Mouse (Mus musculus) cerebellum, adult 9-11 months (tissue): ENCODE results near the gene Mcu.

Experiments
- DNase-seq: peaks from one replicate; pipeline ENCODE4 v3.0.0; 2022

Mcu gene

DNA sequence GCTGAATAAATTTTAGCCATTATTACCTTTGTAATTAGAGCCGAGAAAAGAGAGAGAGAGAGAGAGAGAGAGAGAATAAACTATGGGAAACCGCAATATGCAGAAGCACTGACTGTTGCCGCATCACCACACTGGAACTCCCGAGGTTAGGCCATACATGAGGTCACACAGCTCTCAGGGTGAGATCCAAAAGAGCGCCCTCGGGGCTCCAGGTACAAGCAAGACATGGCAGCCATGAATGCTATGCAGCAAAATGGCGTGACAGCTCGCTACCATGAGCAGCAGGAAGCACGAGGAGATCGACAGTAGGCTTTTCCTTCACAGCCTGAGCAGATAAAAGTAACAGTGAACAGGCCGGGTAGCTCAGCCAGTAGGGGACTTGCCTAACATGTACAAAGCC lies 89.2 kb downstream of the Mcu start:
- no peak for DNase-seq

DNA sequence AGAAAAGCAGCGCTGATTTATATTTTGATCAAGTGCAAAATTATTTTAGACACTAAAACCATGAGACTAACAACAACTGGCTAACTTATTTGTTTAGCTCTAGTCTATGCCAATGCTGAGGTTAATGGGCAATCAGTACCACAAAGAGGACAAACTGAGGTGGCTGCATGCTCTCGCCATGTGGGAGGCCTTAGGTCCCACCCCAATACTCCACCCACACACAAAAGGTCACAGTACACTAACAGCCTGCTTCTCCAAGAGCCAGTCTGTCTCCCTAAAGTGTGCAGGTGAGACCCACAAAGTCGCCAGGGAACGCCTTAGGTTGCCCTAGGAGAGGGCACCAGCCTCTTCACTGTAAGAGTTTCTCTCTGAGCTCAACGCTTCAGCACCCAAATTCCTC lies 91.8 kb downstream of the Mcu start:
- DNase-seq: no peak

DNA sequence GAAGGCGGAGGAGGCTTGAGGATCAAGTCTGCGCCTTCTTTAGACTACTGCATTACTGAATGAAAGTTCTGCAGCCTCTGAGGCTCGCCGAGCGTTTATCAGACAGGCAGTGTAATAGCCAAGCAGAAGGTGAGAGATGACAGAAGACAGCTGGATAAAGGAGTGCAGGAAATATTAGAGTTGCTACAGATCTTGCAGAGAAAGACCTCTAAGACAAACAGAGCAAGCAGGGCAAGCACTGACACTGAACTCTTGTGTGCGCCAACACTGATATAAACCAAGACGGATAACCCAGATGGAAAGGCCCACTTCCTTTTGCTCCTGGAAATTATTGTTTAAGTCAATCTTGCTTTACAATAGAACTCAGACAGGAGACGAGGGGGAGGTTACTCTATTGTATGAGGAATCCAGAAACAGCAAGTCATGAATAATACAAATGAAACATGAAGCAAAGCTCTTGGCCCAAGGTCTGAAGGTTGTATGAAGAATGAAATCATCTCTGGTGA lies 92.6 kb downstream of the Mcu start:
- DNase-seq: no peak

DNA sequence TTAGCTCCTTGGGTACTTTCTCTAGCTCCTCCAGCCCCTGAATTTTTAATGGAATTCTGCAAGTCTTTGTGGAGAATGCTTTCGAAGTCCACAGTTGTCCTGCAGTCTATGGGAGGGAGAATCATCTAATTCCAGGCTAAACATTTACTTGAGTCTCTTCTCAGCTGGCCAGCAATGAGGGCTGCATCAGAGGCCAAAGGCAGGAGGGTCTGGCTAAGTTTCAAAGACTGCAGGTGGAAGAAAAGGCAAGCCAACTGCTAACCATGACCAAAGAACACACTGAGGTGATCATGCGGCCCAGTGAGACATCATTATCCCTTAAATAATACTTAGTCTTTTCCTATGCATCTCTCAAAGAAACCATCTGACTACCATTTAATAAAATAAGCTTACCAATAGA lies 95.8 kb downstream of the Mcu start:
- DNase-seq: peak; percentile 71

DNA sequence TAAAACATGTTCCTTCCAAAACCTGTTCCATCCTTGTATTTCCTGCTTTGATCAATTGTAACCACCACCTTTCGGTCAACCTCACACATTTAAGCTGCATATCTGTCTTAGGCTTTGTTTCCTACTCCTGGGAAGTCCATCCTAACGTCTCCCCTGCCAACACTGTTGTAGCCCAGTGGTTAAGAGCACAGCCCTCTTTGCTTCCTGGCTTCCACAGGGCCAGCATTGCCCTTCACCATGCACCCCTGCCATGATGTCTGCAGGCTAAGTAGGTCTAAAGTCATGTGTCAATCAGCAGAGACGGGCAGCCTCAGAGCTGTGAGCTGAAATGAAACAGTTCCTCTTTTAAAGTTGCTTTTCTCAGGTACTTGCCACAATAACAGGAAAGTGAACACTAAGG lies 97.1 kb downstream of the Mcu start:
- DNase-seq: no peak

DNA sequence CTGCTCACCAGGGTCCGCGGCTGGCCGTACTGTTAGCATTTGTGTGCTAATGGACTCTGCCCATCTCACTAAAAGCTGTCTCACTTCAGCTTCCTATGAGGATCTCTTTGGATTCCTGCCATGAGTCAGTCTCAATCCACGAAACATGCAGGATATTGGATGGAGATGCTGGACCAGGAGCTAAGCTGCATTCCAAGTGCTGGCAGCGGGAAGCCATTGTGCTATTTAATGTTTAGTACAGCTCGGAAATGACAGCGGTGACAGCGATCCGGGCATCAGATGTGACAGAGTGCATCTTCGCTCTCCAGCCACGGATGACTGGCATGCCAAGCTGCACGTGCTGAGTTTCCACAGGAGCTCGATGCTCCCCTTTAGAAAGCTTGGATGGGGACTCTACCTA lies 99.3 kb downstream of the Mcu start:
- DNase-seq: peak; percentile 73

DNA sequence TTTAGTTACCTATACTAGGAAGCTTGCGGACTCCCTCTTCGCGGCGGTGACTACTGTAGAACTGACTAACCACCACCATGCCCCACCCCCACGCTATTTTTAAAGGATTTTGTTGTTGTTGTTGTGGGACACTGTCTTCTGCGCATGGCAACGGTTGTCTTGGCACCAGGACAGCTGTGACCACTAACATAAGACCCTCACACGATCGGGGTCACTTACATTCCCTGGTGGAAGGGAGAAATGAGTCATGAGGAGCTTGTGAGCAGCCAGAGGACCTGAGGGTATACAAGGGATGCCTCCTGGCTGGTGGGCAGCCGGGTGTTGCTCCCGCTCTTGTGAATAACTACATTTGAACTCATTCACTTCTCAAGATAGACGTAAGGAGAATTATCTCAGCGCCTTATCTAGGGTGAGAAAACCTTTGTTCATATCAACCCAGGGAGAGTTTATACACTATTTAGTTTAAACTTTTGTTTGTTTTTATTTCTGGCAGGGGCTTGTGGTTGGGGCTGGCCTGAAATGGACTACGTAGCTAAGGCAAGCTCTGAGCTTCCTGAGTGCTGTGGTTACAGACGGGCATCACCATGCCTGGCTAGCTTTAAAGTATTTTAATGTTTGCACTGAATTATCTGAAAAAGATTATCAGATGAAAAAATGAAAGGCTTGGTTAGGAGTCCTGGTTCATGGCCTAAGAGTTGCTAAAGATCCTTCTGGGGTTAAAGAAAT lies 101.6 kb downstream of the Mcu start:
- DNase-seq: no peak

DNA sequence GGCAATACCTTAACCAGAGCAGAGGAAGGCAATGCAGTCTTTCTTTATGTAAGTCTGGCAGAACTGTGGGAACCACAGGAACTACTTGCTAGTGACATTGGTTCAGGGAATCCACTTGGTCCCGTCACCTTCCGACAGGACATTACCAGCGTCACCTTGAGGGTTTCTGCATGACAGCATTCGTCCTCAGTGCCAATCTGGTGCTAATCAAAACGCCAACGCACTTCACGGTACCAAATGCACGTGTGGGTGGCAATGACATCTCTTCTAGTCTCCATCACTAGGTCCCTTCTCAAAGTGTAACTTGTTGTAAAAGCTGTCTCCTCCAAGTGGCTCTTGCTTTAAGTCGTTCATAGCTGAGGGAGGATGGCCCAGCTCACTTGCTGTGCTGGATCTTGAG lies 104.3 kb downstream of the Mcu start:
- DNase-seq: no peak

DNA sequence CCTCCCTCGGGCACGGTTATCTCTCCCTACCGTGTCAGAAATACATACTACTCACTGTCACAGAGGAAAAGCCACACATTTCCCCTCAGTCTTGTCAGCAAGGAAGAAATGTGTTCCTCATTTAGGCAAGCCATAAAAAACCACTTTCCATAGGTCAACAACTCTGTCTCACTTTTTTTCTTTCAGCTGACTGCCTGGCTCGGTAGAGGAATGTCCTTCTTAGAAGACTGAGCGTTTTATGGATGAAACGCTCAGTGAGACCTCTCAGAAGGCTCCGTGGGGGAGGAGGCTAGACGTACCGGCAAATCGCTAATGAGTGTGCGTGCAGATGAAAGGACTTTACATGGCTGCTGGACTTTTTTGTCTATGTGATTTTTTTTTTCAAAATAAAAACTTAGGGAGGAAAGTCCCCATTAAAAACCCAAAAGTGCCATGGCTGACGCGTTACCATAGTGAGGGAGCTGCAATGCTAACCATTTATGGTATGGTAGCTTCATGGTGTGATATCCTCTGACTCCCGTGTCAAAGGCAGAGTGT lies 105.0 kb downstream of the Mcu start:
- no peak for DNase-seq

DNA sequence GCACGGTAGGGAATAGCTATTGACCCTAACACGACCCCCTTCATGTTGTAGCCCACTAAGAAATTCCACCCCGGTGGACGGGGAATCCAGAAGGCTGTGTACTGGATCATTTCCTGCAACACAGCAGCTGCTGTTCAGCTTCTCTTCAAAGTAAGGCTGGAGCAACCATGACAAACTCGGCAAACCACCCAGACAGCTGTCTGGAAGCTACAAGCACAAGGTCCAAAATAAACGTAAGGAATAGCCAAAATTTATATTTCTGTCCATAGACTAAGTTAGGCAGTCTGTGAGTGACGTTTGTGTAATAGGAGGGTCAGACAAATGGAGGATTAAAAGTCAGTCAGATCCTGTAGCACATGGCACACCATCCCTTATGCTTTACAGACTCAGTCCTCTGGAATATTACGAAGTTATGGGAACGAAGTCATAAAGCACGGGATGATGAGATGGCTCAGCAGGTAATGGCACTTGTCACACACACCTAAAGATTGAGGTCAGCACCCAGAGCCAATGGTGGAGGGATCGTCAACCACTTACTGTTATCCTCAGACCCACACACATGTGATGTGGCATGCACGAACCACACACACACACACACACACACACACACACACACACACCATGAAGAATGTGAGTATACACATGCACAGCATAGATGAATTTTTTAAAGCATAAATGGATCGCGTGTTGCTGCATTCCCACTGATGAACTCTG lies 105.6 kb downstream of the Mcu start:
- no peak for DNase-seq

DNA sequence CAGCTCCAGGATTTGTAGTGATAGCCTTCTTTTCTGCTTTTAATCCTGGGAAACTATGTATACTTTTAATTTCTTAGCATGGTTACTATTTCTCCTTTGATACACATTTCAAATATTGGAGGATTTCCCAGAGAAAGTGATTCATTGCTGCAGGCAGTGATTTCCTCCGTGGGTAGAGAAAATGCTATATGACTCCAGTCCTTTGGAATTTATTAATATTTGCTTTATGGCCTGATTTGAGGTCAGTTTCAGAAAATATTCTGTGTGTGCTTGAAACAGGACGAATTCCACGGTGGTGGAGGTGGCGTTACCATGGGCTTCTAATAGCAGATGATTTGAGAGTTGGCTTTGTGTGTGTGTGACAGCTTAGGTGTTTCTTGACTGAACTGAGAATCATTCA lies 107.3 kb downstream of the Mcu start:
- DNase-seq: no peak

DNA sequence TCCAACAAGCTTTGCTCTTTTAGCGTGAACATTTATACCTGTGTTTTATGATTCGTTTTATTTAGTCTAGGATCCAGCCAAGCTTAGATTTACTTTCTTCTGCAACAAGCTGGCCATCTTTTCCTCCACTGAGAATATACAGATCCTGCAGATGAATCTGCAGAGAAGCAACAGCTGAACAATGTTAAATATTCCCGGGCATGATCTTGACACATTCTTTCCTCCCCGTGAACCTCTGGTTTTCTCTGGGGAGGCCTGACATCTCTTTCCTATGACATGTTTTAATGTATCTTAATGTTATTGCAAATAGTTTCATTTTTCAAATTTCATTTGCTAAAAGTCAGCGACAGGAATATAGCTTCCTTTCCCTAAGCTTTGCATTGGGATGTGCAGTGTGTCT lies 109.8 kb downstream of the Mcu start:
- DNase-seq: no peak

DNA sequence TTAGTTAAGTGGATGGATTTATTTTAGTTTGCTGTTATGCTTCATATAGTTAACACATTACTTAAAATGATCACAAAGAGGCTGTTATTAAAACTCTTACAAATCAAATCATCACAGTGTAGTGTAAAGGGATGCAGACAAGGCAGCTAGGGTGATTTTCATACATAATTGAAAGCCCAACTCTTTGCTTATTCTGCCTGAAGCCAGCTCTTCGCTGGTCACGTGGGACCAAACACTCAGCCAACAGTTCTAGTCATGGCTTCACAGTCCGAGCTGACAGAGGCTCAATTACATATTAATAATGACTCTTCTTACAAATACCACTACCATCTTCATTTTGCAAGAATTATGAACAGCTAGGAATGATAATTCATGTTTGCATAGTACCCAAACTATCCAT lies 112.2 kb downstream of the Mcu start:
- no peak for DNase-seq

DNA sequence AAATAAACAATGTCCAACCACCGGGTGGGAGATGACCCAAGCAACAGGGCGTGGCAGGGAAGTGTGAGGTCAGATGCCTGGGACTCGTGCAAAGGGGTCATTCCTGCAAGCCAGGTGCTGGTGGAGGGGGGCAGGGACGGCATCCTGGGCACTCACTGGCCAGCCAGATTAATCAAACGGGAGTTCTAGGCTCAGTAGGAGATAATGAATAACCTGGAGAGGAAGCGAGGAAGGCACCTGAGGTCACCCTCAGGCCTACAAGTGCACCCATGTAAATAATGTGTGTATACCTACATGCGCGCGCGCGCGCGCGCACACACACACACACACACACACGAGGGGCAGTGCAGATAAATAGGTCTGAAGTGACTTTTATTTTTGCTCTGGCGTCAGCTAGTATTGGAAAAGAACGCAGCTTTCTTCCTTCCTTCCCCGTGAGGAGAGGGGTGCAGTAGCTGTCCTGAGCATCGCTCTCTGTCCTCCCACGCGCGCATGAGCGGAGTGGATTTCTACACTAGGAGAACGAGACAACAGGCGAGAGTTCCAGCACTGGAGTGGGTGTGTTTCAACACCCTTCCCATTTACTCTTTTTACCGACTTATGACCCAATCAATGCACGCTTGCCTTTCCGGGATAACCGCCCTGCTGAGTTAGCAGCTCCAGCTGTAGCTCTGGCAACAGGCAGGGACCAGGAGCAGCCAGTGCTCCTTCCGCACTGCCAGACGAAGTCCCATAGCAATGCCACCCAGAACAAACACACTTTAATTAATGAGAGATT lies 112.9 kb downstream of the Mcu start:
- DNase-seq: no peak

DNA sequence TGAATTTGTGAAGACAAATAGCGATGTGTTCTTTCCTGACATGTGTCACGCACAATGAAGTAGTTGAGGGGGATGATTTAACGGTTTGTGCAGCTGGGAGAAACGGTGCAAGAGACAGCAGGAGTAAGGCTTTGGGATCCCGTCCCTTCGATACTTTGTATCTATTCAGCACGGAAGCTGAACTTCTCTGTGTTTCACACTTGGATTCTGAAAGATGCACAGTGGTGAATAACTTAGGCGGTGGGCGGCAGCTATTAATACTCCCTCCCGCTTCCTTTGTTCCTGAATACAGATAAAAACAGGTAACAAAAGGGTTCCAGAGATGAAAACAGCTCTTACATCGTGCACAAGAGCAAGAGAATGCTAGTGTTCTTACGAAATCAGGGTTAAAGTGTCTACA lies 114.1 kb downstream of the Mcu start:
- DNase-seq: no peak

DNA sequence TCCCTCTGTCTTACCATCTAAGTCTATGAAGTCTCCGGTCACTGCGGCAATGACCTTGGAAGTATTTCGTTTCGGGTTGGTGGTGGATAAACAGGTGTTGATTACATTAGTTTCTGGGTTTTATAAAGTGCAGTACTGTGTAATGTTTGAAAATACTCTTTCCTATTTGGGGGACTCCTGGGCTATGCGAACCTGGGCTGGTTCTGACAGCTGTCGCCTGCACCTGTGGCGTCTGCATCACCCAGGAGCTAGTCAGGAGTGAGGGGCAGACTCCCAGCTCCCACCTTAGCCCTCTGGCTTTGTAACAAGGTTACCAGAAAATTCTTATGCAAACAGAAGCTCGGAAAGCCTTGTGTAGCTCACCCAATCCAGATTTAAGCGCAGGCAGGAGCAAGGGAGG lies 114.7 kb downstream of the Mcu start:
- no peak for DNase-seq

DNA sequence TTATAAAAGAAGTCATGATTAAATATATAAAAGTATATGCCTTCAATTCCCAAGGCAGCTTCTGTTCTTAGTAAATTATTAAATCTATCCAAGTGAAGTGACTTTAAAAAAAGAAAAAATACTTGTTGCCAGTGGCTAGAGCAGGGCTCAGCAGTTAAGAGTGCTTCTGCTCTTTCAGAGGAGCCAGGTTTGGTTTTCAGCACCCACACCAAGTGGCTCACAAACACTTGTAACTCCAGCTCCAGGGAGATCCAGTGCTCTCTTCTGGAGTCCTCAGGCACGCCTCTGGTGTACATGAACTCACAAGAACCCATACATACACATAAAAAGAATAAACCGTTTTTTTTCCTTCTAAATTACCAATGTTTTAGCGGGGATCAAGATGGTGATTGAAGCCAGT lies 116.3 kb downstream of the Mcu start:
- no peak for DNase-seq

DNA sequence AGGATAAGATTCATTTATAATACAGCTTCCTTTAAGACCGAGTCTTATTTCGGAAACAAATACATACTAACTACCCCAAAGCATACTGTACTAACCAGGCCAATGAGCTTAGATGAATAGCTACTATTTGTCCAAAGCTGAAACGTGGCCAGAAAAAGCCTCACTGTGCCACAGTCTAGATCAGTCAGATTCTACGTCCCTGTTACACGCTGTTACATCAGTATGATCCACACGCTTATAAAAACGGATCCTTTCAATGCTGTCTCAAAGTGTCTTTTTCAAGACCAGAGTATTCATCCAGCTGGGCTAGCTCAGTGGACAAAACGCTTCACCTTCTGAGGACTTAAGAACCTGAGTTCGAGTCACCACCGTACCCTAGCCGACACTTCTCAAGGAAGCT lies 119.5 kb downstream of the Mcu start:
- DNase-seq: no peak

DNA sequence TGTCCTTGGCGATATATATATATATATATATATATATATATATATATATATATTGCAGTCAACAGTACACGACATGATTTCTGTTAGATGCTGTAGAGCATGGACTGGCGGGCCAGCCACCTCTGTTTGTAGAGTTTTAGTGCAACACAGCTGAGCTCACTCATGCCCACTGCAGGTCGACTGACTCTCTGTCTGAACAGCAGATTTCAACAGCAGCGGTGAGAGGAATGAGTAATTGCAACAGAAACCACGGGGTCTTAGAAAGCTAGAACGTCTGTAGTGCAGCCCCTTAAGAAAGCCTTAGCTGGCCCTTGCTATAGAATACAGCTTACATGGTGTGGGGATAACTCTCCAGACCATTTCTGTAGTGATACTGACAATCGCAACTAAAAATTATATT lies 121.6 kb downstream of the Mcu start:
- DNase-seq: no peak

DNA sequence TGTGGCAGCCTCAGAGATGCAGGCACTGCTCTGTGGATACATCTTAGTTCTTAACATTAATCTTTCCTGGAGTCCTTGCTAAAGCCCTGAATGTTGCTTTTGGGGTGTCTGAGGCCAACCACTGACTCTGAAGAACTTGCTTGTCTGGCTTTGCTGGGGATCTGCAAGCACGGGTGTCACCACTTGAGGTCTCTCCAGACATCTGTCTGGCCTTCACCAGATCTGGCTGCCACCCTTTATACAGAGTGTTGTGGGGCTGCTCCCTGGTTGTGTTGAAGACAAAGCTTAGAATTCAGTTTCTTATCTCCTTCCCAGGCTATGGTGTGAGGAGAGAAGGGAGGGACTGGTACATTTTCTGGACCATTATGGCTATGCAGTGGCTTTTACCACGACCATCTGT lies 122.4 kb downstream of the Mcu start:
- peak; percentile 45 for DNase-seq

DNA sequence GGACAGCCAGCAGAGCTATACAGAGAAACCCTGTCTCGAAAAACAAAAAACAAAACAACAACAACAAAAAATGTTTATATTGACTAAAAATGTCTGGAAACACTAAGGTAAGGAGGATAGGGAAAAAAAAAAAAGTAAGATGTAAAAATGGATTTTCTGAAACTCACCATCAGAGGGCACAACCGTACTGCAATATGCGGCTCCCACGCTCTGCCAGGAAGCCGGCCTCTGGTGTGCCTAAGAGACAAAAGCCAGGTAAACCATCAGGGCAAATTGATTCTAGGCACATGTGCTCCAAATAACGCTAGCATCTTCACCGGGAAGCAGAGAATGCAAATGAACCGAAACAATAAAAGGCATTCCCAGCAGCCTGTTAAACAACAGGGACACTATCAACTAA lies 125.6 kb downstream of the Mcu start:
- DNase-seq: peak; percentile 73

DNA sequence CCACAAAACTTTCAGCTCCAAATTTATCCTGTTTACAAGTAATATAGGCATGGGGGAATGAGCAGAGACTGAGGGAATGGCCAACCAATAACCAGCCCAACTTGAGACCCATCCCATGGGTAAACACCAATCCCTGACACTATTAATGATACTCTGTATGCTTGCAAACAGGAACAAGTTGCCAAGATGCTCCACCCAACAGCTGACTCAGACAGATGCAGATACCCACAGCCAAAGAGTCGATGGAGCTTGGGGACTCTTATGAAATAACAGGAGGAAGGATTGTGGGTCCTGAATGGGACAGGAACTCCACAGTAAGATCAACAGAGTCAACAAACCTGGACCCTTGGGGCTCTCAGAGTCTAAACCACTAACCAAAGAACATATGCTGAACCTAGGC lies 127.1 kb downstream of the Mcu start:
- no peak for DNase-seq

DNA sequence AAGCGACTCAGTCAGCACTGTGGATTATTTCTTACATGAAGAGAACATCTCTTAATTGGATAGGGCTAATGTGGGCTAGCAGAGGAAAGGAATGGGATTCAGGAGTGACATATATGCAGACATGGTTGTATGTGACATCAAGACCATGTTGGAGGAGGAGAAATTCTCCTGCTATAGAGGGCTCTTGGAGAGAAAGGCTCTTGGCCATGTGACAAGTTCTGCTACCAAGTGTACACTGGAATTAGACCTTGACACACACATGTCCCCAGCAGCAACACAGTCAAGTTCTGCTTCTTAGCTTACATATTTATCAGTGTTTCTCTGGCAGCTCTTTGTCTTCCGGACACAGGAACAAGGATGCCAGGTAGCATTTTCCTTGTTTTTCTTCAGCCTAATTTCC lies 129.1 kb downstream of the Mcu start:
- no peak for DNase-seq

DNA sequence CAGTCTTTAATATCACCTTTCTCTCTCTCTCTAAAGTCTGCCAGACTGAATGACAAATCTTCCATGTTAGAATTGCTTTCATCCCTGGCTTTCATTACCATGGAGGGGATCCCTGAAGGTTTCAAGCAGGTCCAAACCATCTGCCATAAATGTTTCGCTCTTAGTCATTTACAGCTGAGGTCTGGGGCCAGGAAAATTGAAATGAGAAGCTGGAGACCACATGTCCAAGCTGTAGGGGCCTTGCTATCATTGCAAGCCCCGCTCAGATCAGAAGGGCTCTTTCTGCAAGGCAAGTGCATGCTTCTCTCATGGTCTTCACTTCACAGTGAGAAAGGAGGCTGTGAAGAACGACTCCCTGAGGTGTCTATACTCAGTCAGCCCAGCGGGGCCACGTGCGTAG lies 132.2 kb downstream of the Mcu start:
- DNase-seq: no peak
